Mouse (Mus musculus) activated CD4-positive, CD25-positive, alpha-beta regulatory T cell, adult 4 months (primary cell): ENCODE measurements at regions not wholly inside any gene's neighbourhood (a gene's known extent, or its start where the extent isn't known, plus 50 kb on each side); places are given as distances from the start of the nearest gene placed in this dataset.

Source experiments
- ATAC-seq: one replicate; pipeline ENCODE4 v1.8.0; 2017

- ATAC-seq = no peak
Observed at GRCm38 (mm10) chr4:89395336-89395735, 84.5 kb upstream of the Cdkn2b start.

- peak; percentile 59 for ATAC-seq
Observed at GRCm38 (mm10) chr4:89393251-89393711, 82.4 kb upstream of the Cdkn2b start.

DNA sequence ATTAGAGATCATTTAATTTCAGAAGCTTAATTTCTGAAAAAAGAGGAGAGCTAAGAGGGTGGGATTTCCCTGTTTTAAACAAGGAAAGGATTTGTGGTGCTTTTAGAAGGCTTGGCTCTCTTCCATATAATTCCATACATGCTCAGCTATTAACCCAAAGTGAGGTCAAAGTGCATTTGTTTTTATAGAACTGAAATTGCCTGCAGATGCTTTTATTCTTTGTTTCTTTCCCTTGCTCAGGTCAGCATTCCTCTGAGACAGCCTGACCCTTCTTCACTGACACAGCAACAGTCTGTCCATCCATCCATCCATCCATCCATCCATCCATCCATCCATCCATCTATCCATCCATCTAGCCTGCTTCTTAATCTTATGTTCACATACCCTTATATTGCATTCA is 82.0 kb upstream of the Cdkn2b start:
- ATAC-seq = no peak

DNA sequence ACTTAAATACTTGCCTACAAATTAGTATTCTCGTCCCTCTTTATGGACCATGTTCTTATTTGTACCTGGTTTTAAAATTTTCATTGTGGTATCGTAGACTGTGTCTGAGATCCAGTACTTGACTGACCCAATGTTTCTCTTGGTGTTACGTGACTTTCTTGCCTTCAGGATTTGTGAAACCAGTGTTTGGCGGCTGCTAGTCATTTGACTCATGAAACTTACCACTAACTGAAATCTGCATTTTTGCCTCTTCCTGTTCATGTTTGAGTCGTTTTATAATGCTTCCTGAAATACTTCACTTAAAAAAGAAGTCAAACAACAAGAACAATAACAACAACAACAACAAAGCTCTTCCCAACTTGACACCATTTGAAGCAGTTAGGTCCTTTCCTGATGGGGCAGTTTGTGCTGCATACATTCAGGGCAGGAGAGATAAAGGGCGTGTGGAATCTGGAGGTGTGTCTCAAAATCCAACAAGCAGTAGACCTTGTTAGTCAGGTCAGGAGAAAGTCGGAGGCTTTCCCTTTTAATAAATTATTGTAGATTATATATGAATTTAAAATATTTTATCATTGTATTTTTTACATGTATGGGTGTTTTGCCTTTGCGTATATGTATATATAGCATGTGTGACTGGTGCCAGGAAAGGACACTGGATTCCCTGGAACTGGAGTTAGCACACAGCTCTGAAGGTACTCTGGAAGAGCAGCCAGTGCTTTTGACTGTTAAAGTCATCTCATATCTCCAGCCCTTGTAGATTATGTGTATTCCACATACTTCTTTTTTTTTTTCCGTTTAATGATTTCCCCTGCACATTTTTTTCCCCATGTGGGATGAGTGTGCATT is 80.8 kb upstream of the Cdkn2b start:
- no peak for ATAC-seq

GRCm38 (mm10) chr4:89383548-89383947 is 72.7 kb upstream of the Cdkn2b start:
- no peak for ATAC-seq

GRCm38 (mm10) chr4:89382434-89382976 is 71.7 kb upstream of the Cdkn2b start:
- no peak for ATAC-seq

DNA sequence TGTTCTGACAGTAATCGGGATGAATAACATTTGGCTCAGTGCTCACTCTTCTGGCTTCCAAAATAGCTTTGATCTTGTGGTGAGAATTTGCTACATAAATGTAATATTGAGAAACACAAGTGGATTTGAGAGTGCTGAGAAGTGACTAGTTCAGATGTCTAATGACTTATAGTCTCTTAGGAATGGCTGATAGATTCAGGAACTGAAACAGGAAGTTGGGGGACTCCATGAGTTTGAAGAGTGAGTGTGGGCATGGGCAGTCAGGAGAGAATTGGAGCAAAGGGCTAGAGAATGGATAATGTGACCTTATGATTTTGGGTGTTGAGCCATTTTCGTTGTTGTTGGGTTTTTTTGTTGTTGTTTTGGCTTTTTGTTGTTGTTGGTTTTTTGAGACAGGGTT is 70.9 kb upstream of the Cdkn2b start:
- ATAC-seq = no peak

GRCm38 (mm10) chr4:89381077-89381476 is 70.2 kb upstream of the Cdkn2b start:
- no peak for ATAC-seq

DNA sequence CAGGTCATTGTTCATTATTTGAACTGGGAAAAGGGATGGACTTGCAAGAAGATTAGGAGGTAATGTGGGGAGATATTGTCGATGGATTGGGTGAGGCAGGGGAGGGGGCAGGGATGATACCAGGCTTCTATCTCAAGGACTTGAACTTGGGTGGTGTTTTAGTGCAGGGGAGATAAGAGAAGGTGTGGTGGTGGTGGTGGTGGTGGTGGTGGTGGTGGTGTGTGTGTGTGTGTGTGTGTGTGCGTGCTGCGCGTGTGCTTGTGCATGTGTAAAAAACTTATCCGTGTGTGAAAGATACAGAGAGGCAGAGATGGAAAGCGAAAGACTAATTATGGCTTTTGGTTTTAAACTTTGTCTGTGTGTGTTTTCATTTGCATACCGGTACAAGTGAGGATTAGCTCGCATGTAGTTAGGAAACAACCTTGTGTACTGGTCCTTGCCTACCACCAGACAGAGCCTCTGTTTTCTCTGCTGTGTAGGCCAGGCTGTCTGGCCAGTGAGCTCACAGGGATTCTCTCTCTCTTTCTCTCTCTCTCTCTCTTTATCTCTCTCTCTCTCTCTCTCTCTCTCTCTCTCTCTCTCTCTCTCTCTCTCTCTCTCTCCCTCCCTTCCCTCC is 69.6 kb upstream of the Cdkn2b start:
- no peak for ATAC-seq

DNA sequence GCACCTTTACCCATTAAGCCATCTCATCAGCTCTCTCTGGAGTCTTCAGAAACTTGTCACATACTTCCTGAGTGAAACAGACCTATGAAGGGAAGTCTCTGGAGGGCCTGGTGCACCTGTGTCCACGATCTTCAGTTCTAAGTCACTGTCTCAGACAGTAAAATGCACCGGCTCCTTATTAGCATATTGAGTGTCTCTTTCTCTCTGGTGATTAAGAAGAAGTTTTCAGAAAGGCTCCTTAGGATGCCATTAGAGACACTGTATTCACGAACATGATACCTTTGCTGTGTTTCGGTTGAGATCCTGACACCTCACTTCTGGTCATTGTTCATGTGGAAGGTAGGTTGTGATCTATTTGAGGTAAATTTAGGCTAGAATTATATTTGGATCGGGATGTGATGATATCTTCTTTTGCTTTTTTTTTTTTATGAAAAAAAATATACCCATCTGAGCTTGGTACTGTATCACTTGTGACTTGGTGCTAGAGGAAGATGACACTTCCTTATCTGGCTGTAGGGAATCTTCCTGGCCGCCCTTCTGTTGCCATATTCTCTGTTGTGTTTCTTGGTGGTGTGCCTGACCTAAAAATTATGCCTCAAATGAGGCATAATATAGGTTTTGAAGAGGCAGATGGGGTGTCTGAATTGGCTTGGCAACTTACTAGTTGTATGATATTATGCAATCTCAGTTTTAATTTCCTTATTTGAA is 68.9 kb upstream of the Cdkn2b start:
- ATAC-seq = no peak

GRCm38 (mm10) chr4:89372631-89373030 is 61.8 kb upstream of the Cdkn2b start:
- ATAC-seq = no peak

DNA sequence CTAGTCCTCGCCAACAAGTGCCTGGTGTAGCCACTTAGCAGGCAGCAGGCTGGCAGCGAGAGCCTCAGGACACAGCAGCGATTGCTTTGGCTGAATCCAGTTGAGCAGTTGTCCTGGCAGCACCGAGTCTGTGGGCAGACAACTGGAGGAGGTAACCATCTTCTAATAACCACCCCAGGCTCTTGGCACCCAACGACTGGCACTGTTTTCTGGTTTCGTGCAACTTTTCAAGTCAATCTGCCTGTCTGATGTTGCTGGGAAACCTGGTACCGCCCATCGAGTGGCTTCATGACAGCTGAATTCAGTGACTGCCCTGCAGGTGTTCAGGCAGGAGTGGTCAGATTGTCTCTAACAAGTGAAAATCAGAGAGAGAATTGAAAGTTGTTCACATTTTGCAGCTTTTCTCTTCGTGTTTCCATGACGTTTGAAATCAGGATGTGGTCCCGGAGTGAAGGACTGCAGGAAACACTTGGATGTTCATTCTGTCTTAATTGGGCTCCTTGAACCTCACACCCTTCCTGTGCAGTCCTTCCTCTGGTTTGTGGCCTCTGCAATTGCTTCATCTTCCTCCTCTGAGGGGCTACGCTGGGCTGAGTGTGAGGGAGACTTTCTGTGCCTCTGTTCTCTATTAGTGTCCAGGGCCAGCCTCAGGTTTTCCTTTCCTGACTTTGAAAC is 58.1 kb upstream of the Cdkn2b start:
- ATAC-seq = peak; percentile 19

GRCm38 (mm10) chr4:89366581-89367141 is 55.8 kb upstream of the Cdkn2b start:
- no peak for ATAC-seq

- no peak for ATAC-seq
Observed at GRCm38 (mm10) chr4:89365875-89366274, 55.0 kb upstream of the Cdkn2b start.

GRCm38 (mm10) chr4:89363150-89363683 is 52.4 kb upstream of the Cdkn2b start:
- no peak for ATAC-seq

GRCm38 (mm10) chr4:89362650-89363049 is 51.8 kb upstream of the Cdkn2b start:
- ATAC-seq = no peak

DNA sequence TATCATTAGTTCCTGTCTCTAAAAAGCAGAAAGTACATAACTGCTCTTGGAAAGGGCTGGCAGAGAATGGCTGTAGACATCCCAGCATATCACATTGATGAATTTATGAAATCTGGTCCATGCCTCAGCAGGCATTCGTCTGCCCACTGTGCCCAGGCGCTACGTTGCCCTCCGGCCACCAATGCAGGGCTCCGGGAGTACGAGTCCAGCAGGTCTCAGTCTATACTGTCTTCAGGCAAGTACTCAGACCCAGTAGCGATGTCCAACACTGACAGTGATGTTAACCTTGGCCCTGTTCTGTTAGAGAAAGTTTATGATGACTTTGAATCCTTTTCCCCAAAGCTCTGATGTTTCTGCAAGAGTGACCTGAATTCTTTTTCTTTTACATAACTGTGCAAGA is 50.5 kb upstream of the Cdkn2b start:
- no peak for ATAC-seq
